Mouse (Mus musculus) embryo, embryonic 10 days (tissue): ENCODE results near the gene Ramac.

ENCODE experiments used
- DNase-seq: peaks from one replicate; pipeline ENCODE4 v3.0.0-alpha.2; 2015; ENCODE audit warnings: low spot score

The Ramac gene

DNA sequence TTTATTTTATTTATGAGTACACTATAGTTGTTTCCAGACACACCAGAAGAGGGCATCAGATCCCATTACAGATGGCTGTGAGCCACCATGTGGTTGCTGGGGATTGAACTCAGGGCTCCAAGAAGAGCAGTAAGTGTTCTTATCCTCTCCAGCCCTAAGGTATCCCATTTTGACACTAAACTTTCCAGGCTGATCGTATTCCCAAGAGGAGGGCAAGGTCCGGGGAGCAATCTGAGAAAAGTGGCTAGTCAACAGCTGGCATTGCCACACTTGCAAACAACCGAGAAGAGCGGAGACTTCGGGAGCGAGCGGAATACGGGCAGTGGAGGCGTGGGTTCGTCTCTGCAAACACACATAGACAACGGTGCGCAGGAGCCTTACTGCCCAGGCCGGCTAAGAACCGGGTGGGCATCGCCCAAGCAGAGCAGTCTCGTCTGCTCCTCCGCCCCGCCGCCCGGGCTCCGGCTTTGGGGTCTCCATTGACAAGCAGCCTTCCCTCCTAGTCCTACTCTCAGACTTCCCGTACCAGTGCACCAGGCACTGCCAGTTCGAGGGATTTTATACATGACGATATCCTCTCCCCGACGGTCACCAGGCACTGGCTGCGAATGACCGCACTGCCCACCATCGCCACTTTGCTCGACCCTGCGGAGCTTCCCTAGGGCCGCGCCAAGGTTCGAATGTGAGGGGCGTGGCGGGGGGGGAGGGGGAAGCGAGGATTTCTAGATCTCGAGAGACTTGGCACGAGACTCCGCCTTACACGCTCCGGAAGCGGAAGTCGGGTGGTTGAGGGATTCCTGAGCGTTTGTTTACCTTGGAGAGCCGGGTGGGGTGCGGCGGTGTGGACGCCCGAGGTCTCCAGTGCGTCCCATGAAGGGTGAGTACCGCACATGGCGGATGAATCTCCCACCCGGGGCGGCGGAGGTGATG, at the start of gene Ramac:
Ramac (plus strand) TSS at position 746 of the 930 bp plus-strand sequence.
- DNase-seq: peak; percentile 95

- DNase-seq: no peak
Measured at GRCm38 (mm10) chr7:81718657-81719056, 44.1 kb upstream of the Ramac start.

GRCm38 (mm10) chr7:81719216-81719661, 43.5 kb upstream of the Ramac start:
- DNase-seq: no peak

DNA sequence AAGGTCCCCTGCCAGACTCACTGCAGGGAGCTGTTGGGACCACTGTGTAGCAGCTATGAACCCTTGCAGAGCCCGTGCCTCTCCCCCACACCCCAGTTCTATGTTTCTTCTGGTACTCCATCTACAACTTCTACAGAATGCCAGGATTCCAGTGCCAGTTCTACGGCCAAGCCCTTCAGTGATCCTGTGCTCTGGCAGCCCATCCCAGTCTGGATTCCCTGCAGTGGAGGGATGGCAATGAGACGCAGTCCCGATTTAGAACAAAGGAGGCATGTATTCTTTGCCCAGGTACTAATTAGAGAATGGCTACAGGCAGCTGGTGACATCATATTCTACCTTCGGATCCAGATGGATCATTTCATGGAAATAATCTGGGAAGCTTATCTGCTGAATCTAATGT, 41.5 kb upstream of the Ramac start:
- no peak for DNase-seq

GRCm38 (mm10) chr7:81723851-81724250, 38.9 kb upstream of the Ramac start:
- no peak for DNase-seq

GRCm38 (mm10) chr7:81725986-81726727, 36.6 kb upstream of the Ramac start:
- no peak for DNase-seq

GRCm38 (mm10) chr7:81726728-81727005, 36.1 kb upstream of the Ramac start:
- DNase-seq: no peak

DNA sequence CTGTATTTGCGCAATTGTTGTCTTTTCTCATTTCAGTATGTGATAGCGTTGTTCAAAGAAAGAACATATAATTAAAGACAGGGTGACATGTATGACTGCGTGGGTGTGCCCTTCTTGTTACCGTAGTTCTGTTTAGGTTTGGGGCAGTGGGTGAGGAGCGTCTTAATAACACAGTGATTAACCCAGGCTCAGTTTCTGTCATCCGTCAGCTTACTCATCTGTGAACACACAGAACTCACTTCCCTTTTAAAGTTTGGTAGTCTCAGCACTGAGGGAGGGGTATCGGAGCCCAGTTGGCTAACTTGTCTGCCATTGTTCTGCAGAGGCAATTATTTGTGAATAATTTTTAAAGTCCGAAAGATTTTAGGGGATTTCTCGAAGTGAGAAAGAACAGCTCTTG, 35.0 kb upstream of the Ramac start:
- no peak for DNase-seq

DNA sequence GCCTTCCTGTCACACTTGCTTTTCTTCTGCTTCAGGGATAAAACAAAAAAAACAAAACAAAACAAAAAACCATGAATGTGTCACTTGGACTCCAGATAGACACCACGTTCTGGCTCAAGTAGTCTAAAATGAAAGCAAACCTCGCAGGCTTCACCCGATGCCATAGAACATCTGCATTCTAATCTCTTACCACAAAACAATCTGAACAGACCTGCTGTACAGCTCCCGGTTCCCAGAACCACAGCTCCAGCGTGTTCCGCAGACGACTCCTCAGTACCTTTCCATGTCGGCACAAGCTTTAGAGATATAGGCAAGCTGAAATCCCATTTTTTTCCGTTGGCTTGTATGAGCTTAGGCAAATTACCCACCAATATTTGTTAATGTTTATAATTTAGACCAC, 32.9 kb upstream of the Ramac start:
- no peak for DNase-seq

GRCm38 (mm10) chr7:81731181-81731651, 31.5 kb upstream of the Ramac start:
- no peak for DNase-seq

DNA sequence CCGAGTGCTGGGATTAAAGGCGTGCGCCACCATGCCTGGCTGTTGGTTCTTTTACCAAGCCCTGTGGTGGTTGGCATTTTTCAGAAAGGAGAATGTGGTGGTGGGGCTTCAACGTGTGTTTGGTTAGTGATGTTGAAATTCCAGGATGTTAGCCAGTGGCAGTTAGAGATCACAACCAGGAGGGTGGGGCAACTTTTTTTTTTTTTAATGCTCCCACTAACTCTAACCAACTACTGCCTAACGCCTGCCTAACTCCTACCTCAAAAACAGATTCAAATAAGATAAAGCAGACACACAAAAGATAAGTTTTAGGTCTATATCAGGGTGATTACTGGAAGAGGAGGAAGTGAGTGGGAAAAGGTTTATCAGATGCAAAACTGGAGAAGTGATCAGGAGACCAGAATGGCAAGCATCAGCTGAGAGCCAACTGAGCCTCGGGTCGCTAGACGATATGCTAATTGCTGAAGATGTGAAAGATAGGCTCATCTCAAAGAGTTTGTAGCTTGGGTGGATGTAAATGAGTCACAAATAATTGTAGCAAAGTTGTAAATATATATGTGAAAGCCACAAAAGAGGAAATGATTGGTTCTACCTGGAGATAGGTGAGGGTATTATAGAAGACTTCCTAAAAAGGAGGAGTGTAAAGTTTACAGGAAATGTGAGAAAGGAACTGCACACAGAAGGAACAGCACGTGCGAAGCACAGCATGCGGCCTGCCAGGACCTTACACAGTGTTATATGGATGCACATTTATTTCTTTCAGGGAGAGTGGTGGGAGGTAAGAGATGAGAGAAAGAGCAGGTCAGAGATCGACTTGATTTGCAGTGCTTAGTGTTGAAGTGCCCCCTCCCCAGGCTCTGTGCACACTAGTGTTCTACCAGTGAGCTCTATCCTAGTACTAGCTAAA, 30.3 kb upstream of the Ramac start:
- DNase-seq: no peak

- no peak for DNase-seq
Measured at GRCm38 (mm10) chr7:81735300-81736048, 27.3 kb upstream of the Ramac start.

DNA sequence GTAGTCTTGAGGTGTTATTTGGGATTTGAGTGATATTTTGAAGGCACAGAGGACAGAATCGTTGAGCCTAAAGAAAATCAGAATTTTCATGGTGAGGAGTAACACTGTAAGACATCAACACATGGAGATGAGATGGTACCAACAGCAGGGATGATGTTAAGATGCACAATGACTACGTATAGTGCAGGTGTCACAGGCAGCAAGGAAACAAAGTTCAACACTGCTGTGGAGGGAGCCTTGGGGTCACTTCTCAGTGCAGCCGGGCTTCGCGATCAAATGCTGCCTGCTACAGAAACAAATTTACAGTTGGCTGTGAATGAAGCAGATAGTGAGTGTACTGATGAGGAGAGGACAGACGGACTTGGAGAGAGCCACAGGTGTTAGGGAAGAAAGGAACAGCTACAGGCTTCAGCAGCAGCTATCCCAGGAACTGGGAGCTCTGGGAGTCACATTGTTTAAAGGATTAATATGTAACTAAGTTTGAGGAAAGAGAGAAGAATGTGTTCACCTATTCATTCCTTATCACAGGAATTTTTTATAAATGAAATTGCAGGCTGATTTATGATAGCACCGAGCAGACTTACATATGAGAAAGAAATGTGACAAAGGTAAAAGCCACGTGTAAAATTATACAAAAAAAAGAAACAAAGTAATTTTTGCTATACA, 23.9 kb upstream of the Ramac start:
- no peak for DNase-seq

- DNase-seq: no peak
Measured at GRCm38 (mm10) chr7:81740010-81740409, 22.7 kb upstream of the Ramac start.

DNA sequence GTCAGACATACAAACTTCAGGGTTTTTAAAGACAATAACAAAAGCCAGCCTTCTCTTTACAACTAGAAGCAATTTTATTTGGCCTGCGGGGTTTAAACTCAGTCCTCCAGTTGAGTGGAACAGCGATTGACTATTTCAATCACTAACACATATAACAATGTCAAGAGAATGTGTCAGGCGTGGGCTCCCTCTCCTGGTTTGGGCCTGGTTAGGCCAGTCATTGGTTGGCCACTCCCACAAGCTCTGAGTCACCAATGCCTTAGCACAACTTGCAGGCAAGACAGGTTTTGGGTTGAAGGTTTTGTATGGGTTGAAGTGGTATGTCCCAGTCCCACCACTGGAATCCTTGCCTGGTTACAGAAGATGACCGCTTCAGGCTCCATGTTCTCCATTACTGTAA, 18.6 kb upstream of the Ramac start:
- DNase-seq: peak; percentile 55

DNA sequence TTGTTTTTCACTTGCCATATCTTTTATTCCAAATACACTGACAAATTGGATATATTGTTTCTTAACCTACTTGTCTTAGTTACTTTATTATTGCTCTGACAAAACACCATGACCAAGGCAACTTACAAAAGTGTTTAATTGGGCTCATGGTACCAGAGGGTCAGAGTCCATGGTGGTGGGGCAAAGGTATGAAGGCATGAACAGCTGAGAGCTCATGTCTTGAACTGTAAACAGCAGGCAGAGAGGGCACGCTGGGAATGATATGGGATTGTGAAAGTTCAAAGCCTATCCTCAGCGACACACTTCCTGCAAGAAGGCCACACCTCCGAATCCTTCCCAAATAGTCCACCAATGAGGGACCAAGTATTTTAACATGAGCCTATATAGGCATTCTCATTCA, 14.8 kb upstream of the Ramac start:
- no peak for DNase-seq

- DNase-seq: peak; percentile 70
Measured at GRCm38 (mm10) chr7:81763110-81763845, 553 bp downstream of the Ramac start.

DNA sequence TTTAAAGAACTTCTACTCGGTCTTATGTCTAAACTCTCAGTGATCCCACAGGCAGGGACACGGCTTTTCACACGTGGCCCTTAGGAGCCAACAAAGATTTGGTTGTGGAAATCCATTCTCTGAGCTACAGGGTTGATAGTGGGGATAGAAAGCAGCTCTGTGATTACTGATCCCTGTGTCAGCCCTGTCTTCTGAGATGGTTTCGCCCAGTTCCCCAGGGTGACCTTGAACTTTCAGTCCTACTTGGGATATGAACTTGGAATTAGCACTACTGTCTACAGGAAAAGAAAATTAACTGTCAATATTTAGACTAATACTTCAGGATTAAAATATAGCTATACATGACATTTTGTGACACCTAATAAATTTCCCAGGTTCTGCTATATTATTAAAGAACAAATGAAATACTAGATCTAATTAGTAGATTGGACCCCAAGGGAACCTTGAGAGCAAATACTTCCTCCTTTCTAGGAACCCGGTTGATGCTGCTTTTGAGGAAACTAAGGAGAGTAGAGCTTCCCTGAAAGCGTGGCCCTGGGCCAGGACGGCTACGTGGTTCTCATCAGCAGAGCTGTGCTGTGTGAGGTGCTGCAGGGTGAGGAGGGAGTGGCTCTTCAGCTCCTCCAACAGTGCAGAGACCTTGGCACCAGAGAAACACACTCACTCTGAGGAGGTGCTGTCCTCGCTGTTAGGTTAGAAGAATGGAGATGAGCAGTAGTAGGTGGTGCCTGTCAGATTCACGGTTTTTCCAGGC, 10.2 kb downstream of the Ramac start:
- no peak for DNase-seq

DNA sequence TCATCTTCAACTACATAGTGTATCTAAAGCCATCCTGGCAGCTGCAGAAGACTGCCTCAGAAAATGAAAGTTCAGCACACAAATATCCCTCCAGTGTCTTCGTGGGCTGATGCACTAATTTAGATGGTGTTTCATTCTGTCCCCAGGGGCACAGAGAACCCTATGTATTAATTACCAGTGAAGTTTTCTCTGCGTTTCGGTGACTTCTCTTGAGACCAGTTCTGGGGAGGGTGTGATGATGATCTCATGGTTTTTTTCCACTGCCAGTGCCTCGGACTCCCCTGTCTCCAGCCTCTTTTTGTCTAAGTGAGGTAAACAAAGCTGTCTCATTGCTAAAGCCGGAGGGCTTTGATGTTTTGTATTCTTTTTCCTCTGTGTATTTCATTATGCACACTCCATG, 12.6 kb downstream of the Ramac start:
- no peak for DNase-seq
